Mouse (Mus musculus) layer of hippocampus, postnatal 14 days (tissue): Measurements from ENCODE around the gene Vgf. TPM values are rescaled to one million over a fixed set of nuclear protein-coding genes. Genes with fewer than 3 reads are reported as not detected.

Experiments used
- DNase-seq, 2 experiments: peaks; one replicate each; pipeline ENCODE4 v3.0.0; 2021 to 2022; ENCODE audit warnings: low spot score in 2 of 2, mixed read lengths in 1 of 2
- microRNA-seq, 2 experiments: library from miRNA; unstranded; fragments of <30 nt; microRNA quantifications; one replicate each; pipeline ENCODE4 v1.2.0; 2021
- total RNA-seq, 2 experiments: library from RNA; stranded (reverse); gene quantifications; 2 replicates each; pipeline ENCODE4 v1.2.3; 2021

Gene Vgf
- total RNA-seq, 2 experiments from 2014 or later, result 285 to 318 TPM

DNA sequence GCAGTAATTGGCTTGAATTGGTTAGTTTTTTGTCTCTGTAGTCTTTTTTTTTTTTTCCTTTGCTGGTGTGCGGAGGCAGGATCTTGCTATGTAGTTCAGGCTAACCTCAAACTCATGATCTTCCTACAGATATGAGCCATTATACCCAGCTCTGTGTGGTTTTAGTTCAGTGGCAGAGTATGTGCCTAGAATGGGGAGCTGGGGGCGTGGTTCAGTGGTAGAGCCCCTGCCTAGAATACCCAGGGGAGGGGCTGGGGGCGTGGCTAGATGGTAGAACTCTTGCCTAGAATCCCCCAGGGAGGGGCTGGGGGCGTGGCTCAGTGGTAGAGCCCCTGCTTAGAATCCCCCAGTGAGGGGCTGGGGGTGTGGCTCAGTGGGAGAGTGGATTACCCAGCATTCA is 42.5 kb downstream of the Vgf start:
- DNase-seq, result no peak

- DNase-seq, result no peak
Observed at GRCm38 (mm10) chr5:137070881-137071605, 44.9 kb downstream of the Vgf start.

GRCm38 (mm10) chr5:137072079-137072960 is 46.1 kb downstream of the Vgf start, which contains the start of gene Serpine1:
Gene Serpine1, minus strand, starts transcription at chr5:137072268.
- DNase-seq, result peak in 1 of 2 experiments; percentile 37

DNA sequence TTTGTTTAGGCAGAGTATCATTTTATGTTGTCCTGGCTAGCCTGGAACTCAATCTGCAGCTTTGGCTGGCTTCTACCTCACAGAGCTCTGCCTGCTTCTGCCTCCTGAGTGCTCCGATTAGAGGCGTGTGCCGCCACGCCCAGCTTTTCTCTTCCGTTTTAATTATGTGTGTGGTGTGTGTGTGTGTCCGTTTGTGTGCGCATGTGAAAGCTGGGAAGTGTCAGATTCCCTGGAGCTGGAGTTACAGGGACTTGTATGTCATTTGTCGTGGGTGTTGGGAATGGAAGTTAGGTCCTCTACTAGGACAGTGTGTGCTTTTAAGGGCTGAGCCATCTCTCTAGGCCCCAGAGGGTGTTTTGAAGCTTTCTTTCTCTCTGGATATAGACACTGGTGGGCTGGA is 46.9 kb downstream of the Vgf start:
- no peak for DNase-seq

DNA sequence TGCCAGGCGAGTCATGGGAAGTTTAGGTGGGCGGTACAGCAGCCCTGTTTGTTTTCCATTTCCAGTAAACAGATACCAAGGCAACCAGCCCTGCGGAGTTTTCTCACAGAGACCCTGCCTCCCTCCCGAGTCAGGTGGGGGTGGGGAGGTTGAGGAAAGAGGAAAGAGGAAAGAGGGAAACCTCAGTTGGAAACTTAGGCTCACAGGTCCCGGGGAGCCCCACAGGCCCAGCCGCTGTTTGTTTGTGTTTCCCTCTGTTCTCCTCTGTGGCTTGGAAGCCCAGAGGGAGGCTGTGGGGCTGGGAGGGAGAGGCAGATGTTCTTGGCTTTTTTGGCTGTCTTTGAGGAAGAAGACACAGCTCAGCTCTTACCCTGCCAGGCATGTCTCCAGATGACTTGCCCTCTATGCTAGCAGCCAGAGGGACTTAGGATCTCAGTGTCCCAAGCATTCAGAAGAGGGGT is 48.0 kb downstream of the Vgf start:
- DNase-seq, result no peak

DNA sequence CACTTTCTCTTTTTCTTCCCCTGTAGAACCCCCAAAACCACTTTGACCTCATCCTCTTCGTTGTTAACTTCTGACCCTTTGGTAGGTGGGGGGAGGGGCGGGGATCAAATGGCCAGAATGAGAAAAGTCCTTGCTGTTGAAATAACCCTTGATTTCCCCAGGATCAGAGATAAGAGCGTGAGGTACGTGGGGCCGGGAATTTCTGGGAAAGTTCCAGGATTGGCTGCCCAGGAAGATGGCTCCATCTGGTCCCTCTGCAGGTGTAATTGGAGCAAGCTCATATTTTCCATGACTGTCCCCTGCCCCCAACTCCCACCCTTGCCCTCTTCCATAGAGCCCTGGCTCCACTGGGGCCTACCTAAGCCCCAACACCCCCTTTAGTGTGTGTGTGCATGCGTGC is 49.5 kb downstream of the Vgf start:
- DNase-seq, result no peak

GRCm38 (mm10) chr5:137076191-137076930 is 50.2 kb downstream of the Vgf start:
- DNase-seq, result no peak

GRCm38 (mm10) chr5:137077187-137077586 is 51.0 kb downstream of the Vgf start:
- no peak for DNase-seq

- DNase-seq, result no peak
Observed at GRCm38 (mm10) chr5:137078041-137078440, 51.8 kb downstream of the Vgf start.

GRCm38 (mm10) chr5:137078616-137079015 is 52.4 kb downstream of the Vgf start:
- no peak for DNase-seq

DNA sequence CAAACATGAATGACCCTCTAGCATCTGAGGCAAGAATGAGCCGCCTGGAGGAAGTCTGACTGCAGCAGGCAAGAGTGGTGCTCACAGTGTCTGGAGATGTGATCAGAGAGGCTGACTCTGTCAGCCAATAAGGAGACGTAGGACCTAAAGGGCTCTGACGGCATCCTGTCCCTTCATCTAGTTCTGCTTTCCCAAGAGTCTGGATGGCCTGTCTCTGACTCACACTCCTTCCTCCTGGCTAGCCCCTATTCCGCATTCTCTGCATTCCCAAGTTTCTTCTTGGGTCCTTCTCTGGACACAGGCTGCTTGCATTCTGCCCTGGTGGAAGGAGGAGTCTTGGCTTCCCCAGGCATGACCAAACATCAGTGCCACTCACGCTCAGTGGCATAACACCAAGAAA is 53.7 kb downstream of the Vgf start:
- DNase-seq, result no peak

Small RNA genes lying within 50 kb of the gene (microRNA-seq; reads per million reads assigned to microRNA genes)
- gene Mir702, result 264 to 304 reads per million in 2 experiments

Other genes starting within 250 kb of the Vgf start
- 10 to 100 TPM; 12.0 to 13.8 TPM for gene Col26a1, start 143.2 kb upstream of the Vgf start, total RNA-seq
- gene Ift22, start 118.2 kb upstream of the Vgf start, total RNA-seq, result 10 to 100 TPM; 78.3 to 99.5 TPM
- gene Fis1, start 73.1 kb upstream of the Vgf start, total RNA-seq, result 100 to 1,000 TPM; 207 to 216 TPM
- under 1 TPM in 1 of 2 experiments, not detected in 1; 0.28 TPM for gene Cldn15, start 59.8 kb upstream of the Vgf start, total RNA-seq
- 10 to 100 TPM; 40.9 to 42.2 TPM for gene Plod3, start 39.4 kb upstream of the Vgf start, total RNA-seq
- gene Znhit1, start 38.4 kb upstream of the Vgf start, total RNA-seq, result 10 to 100 TPM; 71.4 to 76.1 TPM
- 100 to 1,000 TPM; 231 to 235 TPM for gene Ap1s1, start 19.7 kb downstream of the Vgf start, total RNA-seq
- gene Serpine1, start 45.9 kb downstream of the Vgf start, total RNA-seq, result 1 to 10 TPM in 1 of 2 experiments, under 1 TPM in 1; 0.91 to 1.3 TPM
- 1 to 10 TPM; 5.2 to 5.9 TPM for gene Trim56, start 89.8 kb downstream of the Vgf start, total RNA-seq
- not detected for gene Muc3, start 122.9 kb downstream of the Vgf start, total RNA-seq
- 1 to 10 TPM; 4.5 to 5.7 TPM for gene Muc3a, start 186.0 kb downstream of the Vgf start, total RNA-seq